Mouse (Mus musculus): ENCODE measurements around the gene Oas3. TPM values are rescaled to one million over a fixed set of nuclear protein-coding genes. Genes with fewer than 3 reads are reported as not detected.
"Not testable (repeated sequence)": the region's sequence is repeated elsewhere in the genome, so short reads cannot be mapped to it uniquely, and the experiment has no call there.

The Oas3 gene
- polyA plus RNA-seq, 1 experiment from 2014 or later, result 0.09 TPM

GRCm38 (mm10) chr5:120798943-120799342 lies 21.5 kb upstream of the Oas3 start:
- ATAC-seq (replicated peaks; ENCODE audit: insufficient number of reproducible peaks, low FRiP score, low TSS enrichment); H3K4me2 ChIP-seq; H3K9ac ChIP-seq (ENCODE audit: low read depth, low read length); H3K4me3 ChIP-seq (ENCODE audit: low read depth, low read length); H3K4me1 ChIP-seq (ENCODE audit: control insufficient read depth, insufficient read depth, low read length); H3K27ac ChIP-seq (ENCODE audit: low read depth, low read length); H3K36me3 ChIP-seq (ENCODE audit: control insufficient read depth, insufficient read depth, low read length); H3K9me3 ChIP-seq (replicated peaks; ENCODE audit: control insufficient read depth, low read length): not testable (repeated sequence)
- 59% methylated on average over 2 of the region's 2 CpGs for WGBS (ENCODE audit: insufficient replicate concordance)
- H3K27me3 ChIP-seq (ENCODE audit: control insufficient read depth, insufficient read depth, low read length), result peaks cover 12% of the 10 kb centered on the region

- not testable (repeated sequence) for H3K9ac ChIP-seq (ENCODE audit: low read depth, low read length); H3K4me3 ChIP-seq (ENCODE audit: low read depth, low read length); H3K27me3 ChIP-seq (ENCODE audit: control insufficient read depth, insufficient read depth, low read length); H3K4me1 ChIP-seq (ENCODE audit: control insufficient read depth, insufficient read depth, low read length); H3K27ac ChIP-seq (ENCODE audit: low read depth, low read length); H3K9me3 ChIP-seq (replicated peaks; ENCODE audit: control insufficient read depth, low read length); H3K36me3 ChIP-seq (ENCODE audit: control insufficient read depth, insufficient read depth, low read length); H3K4me2 ChIP-seq; ATAC-seq (replicated peaks; ENCODE audit: insufficient number of reproducible peaks, low FRiP score, low TSS enrichment)
- 48% methylated on average over 5 of the region's 5 CpGs for WGBS (ENCODE audit: insufficient replicate concordance)
These were observed 20.7 kb upstream of the Oas3 start for GRCm38 (mm10) chr5:120798147-120798546.

GRCm38 (mm10) chr5:120795480-120796034 lies 18.1 kb upstream of the Oas3 start, which contains the start of gene Oas1e:
Gene Oas1e, minus strand, starts transcription at chr5:120795530.
- ATAC-seq (replicated peaks; ENCODE audit: insufficient number of reproducible peaks, low FRiP score, low TSS enrichment); H3K9me3 ChIP-seq (replicated peaks; ENCODE audit: control insufficient read depth, low read length); H3K9ac ChIP-seq (ENCODE audit: low read depth, low read length); H3K4me2 ChIP-seq; H3K27me3 ChIP-seq (ENCODE audit: control insufficient read depth, insufficient read depth, low read length); H3K4me1 ChIP-seq (ENCODE audit: control insufficient read depth, insufficient read depth, low read length); H3K4me3 ChIP-seq (ENCODE audit: low read depth, low read length); H3K27ac ChIP-seq (ENCODE audit: low read depth, low read length); H3K36me3 ChIP-seq (ENCODE audit: control insufficient read depth, insufficient read depth, low read length): not testable (repeated sequence)
- WGBS (ENCODE audit: insufficient replicate concordance), result 64% methylated on average over 9 of the region's 9 CpGs

GRCm38 (mm10) chr5:120793043-120793442 lies 15.6 kb upstream of the Oas3 start:
- Histone ChIP-seq H3K4me1 (ENCODE audit: control insufficient read depth, insufficient read depth, low read length) (no peaks in the 10 kb centered on the region), H3K36me3 (ENCODE audit: control insufficient read depth, insufficient read depth, low read length) (no peaks in the 10 kb centered on the region), H3K9ac (ENCODE audit: low read depth, low read length) (no peak overlapping the region), H3K9me3 (replicated peaks; ENCODE audit: control insufficient read depth, low read length) (no peaks in the 10 kb centered on the region), H3K4me3 (ENCODE audit: low read depth, low read length) (no peak overlapping the region), H3K4me2 (no peak overlapping the region), H3K27me3 (ENCODE audit: control insufficient read depth, insufficient read depth, low read length) (0 out of 2 replicates have a peak, but pooled peaks cover 2% of the 10 kb centered on the region), H3K27ac (ENCODE audit: low read depth, low read length) (no peak overlapping the region)
- no peak for ATAC-seq (replicated peaks; ENCODE audit: insufficient number of reproducible peaks, low FRiP score, low TSS enrichment)
- WGBS (ENCODE audit: insufficient replicate concordance), result 25% methylated on average over 2 of the region's 2 CpGs

- no peak for ATAC-seq (replicated peaks; ENCODE audit: insufficient number of reproducible peaks, low FRiP score, low TSS enrichment)
- H3K9me3 ChIP-seq (replicated peaks; ENCODE audit: control insufficient read depth, low read length), result no peaks in the 10 kb centered on the region
- no peaks in the 10 kb centered on the region for H3K36me3 ChIP-seq (ENCODE audit: control insufficient read depth, insufficient read depth, low read length)
- H3K9ac ChIP-seq (ENCODE audit: low read depth, low read length), result no peak overlapping the region
- H3K4me3 ChIP-seq (ENCODE audit: low read depth, low read length), result no peak overlapping the region
- WGBS (ENCODE audit: insufficient replicate concordance), result 68% methylated on average over 3 of the region's 3 CpGs
- H3K4me2 ChIP-seq, result no peak overlapping the region
- H3K4me1 ChIP-seq (ENCODE audit: control insufficient read depth, insufficient read depth, low read length), result no peaks in the 10 kb centered on the region
- no peaks in the 10 kb centered on the region for H3K27me3 ChIP-seq (ENCODE audit: control insufficient read depth, insufficient read depth, low read length)
- no peak overlapping the region for H3K27ac ChIP-seq (ENCODE audit: low read depth, low read length)
These were observed 9.6 kb upstream of the Oas3 start for GRCm38 (mm10) chr5:120787042-120787441.

- Histone ChIP-seq H3K4me3 (ENCODE audit: low read depth, low read length) (no peak overlapping the region), H3K36me3 (ENCODE audit: control insufficient read depth, insufficient read depth, low read length) (no peaks in the 10 kb centered on the region), H3K4me2 (no peak overlapping the region), H3K9me3 (replicated peaks; ENCODE audit: control insufficient read depth, low read length) (no peaks in the 10 kb centered on the region), H3K4me1 (ENCODE audit: control insufficient read depth, insufficient read depth, low read length) (no peaks in the 10 kb centered on the region), H3K27ac (ENCODE audit: low read depth, low read length) (no peak overlapping the region), H3K9ac (ENCODE audit: low read depth, low read length) (no peak overlapping the region), H3K27me3 (ENCODE audit: control insufficient read depth, insufficient read depth, low read length) (no peaks in the 10 kb centered on the region)
- 81% methylated on average over 2 of the region's 2 CpGs for WGBS (ENCODE audit: insufficient replicate concordance)
- ATAC-seq (replicated peaks; ENCODE audit: insufficient number of reproducible peaks, low FRiP score, low TSS enrichment), result no peak
These were observed 5.0 kb upstream of the Oas3 start for GRCm38 (mm10) chr5:120782446-120782845.

GRCm38 (mm10) chr5:120781646-120782045 lies 4.2 kb upstream of the Oas3 start:
- Histone ChIP-seq H3K9me3 (replicated peaks; ENCODE audit: control insufficient read depth, low read length) (no peaks in the 10 kb centered on the region), H3K4me1 (ENCODE audit: control insufficient read depth, insufficient read depth, low read length) (no peaks in the 10 kb centered on the region), H3K9ac (ENCODE audit: low read depth, low read length) (no peak overlapping the region), H3K4me2 (no peak overlapping the region), H3K36me3 (ENCODE audit: control insufficient read depth, insufficient read depth, low read length) (no peaks in the 10 kb centered on the region), H3K27ac (ENCODE audit: low read depth, low read length) (no peak overlapping the region), H3K27me3 (ENCODE audit: control insufficient read depth, insufficient read depth, low read length) (no peaks in the 10 kb centered on the region), H3K4me3 (ENCODE audit: low read depth, low read length) (no peak overlapping the region)
- ATAC-seq (replicated peaks; ENCODE audit: insufficient number of reproducible peaks, low FRiP score, low TSS enrichment), result no peak
- WGBS (ENCODE audit: insufficient replicate concordance), result 95% methylated on average over 1 of the region's 1 CpGs

- H3K27ac ChIP-seq (ENCODE audit: low read depth, low read length), result no peak overlapping the region
- peaks cover 9% of the 10 kb centered on the region for H3K4me1 ChIP-seq (ENCODE audit: control insufficient read depth, insufficient read depth, low read length)
- no peak overlapping the region for H3K4me2 ChIP-seq
- H3K9ac ChIP-seq (ENCODE audit: low read depth, low read length), result no peak overlapping the region
- H3K9me3 ChIP-seq (replicated peaks; ENCODE audit: control insufficient read depth, low read length), result no peaks in the 10 kb centered on the region
- H3K4me3 ChIP-seq (ENCODE audit: low read depth, low read length), result no peak overlapping the region
- ATAC-seq (replicated peaks; ENCODE audit: insufficient number of reproducible peaks, low FRiP score, low TSS enrichment), result no peak
- 30% methylated on average over 3 of the region's 3 CpGs for WGBS (ENCODE audit: insufficient replicate concordance)
- no peaks in the 10 kb centered on the region for H3K27me3 ChIP-seq (ENCODE audit: control insufficient read depth, insufficient read depth, low read length)
- no peaks in the 10 kb centered on the region for H3K36me3 ChIP-seq (ENCODE audit: control insufficient read depth, insufficient read depth, low read length)
These were observed 2.5 kb upstream of the Oas3 start for GRCm38 (mm10) chr5:120779922-120780321.

- no peak overlapping the region for H3K4me3 ChIP-seq (ENCODE audit: low read depth, low read length)
- H3K9ac ChIP-seq (ENCODE audit: low read depth, low read length), result no peak overlapping the region
- no peak overlapping the region for H3K4me2 ChIP-seq
- ATAC-seq (replicated peaks; ENCODE audit: insufficient number of reproducible peaks, low FRiP score, low TSS enrichment), result no peak
- no peaks in the 10 kb centered on the region for H3K9me3 ChIP-seq (replicated peaks; ENCODE audit: control insufficient read depth, low read length)
- no peak overlapping the region for H3K27ac ChIP-seq (ENCODE audit: low read depth, low read length)
- H3K4me1 ChIP-seq (ENCODE audit: control insufficient read depth, insufficient read depth, low read length), result peaks cover 10% of the 10 kb centered on the region
- no peaks in the 10 kb centered on the region for H3K36me3 ChIP-seq (ENCODE audit: control insufficient read depth, insufficient read depth, low read length)
- 47% methylated on average over 2 of the region's 2 CpGs for WGBS (ENCODE audit: insufficient replicate concordance)
- H3K27me3 ChIP-seq (ENCODE audit: control insufficient read depth, insufficient read depth, low read length), result no peaks in the 10 kb centered on the region
These were observed 1.5 kb upstream of the Oas3 start for GRCm38 (mm10) chr5:120778941-120779340.
